Mouse (Mus musculus): ENCODE data around the gene Trim62. TPM values are rescaled to one million over a fixed set of nuclear protein-coding genes. Genes with fewer than 3 reads are reported as not detected.

Gene Trim62
- 1.6 TPM for polyA plus RNA-seq (2014; fragmentation: Illumina TruSeq; extraction: RNeasy Lipid Tissue Mini Kit (QIAGEN cat#74804); ENCODE audit: low read depth, low replicate concordance)

GRCm38 (mm10) chr4:128883379-128883781, at the start of gene Trim62:
TSS of gene Trim62 (plus strand) at chr4:128883580.

Other genes starting within 250 kb of the Trim62 start
- gene Phc2, start 228.9 kb upstream of the Trim62 start, polyA plus RNA-seq (2014; fragmentation: Illumina TruSeq; extraction: RNeasy Lipid Tissue Mini Kit (QIAGEN cat#74804); ENCODE audit: low read depth, low replicate concordance): 0.76 TPM
- not detected for gene A3galt2, start 128.2 kb upstream of the Trim62 start, polyA plus RNA-seq (2014; fragmentation: Illumina TruSeq; extraction: RNeasy Lipid Tissue Mini Kit (QIAGEN cat#74804); ENCODE audit: low read depth, low replicate concordance)
- 6.1 TPM for gene Zfp362, start 77.5 kb upstream of the Trim62 start, polyA plus RNA-seq (2014; fragmentation: Illumina TruSeq; extraction: RNeasy Lipid Tissue Mini Kit (QIAGEN cat#74804); ENCODE audit: low read depth, low replicate concordance)
- gene Azin2, start 78.9 kb downstream of the Trim62 start, polyA plus RNA-seq (2014; fragmentation: Illumina TruSeq; extraction: RNeasy Lipid Tissue Mini Kit (QIAGEN cat#74804); ENCODE audit: low read depth, low replicate concordance): not detected
- 89.8 TPM for gene Ak2, start 108.4 kb downstream of the Trim62 start, polyA plus RNA-seq (2014; fragmentation: Illumina TruSeq; extraction: RNeasy Lipid Tissue Mini Kit (QIAGEN cat#74804); ENCODE audit: low read depth, low replicate concordance)
- 16.6 TPM for gene Rnf19b, start 174.7 kb downstream of the Trim62 start, polyA plus RNA-seq (2014; fragmentation: Illumina TruSeq; extraction: RNeasy Lipid Tissue Mini Kit (QIAGEN cat#74804); ENCODE audit: low read depth, low replicate concordance)
- 1.1 TPM for gene Tmem54, start 222.0 kb downstream of the Trim62 start, polyA plus RNA-seq (2014; fragmentation: Illumina TruSeq; extraction: RNeasy Lipid Tissue Mini Kit (QIAGEN cat#74804); ENCODE audit: low read depth, low replicate concordance)
- gene Hpca, start 238.5 kb downstream of the Trim62 start, polyA plus RNA-seq (2014; fragmentation: Illumina TruSeq; extraction: RNeasy Lipid Tissue Mini Kit (QIAGEN cat#74804); ENCODE audit: low read depth, low replicate concordance): not detected